Mouse (Mus musculus) lung, postnatal 0 days (tissue): ENCODE data around the gene Podxl2.

ENCODE experiments used
- CTCF ChIP-seq: IDR thresholded peaks from 2 replicates; pipeline ENCODE4 v1.5.1; 2016; ENCODE audit warnings: antibody characterized with exemption, mild to moderate bottlenecking
- EP300 ChIP-seq: IDR thresholded peaks from 2 replicates; pipeline ENCODE4 v1.6.1; 2016; ENCODE audit warnings: antibody characterized with exemption, mild to moderate bottlenecking, control low read depth

DNA sequence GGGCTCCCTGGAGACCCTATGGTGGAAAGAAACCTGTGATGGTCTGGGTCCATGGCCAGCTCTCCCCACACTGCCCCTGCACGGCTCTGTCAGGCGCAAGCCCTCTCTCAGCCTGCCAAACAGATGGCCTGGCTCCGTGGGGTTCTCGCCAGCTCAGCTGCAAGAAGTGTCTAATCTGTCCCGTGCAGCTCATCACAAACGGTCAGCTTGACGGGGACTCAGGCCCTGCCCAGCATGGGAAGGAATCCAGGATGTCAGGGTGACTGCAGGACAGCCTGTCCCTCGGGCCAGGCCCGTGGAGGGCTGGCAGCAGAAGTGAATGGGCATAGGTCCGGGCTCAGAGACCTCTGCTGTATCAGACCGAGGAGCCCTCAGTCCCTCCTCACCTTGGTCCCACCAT is 52.9 kb downstream of the Podxl2 start:
- TF ChIP-seq CTCF: no peak
- no peak for TF ChIP-seq EP300
